Mouse (Mus musculus) myocyte (in vitro differentiated cells): ENCODE results near the gene Kcna6.

Experiments
- POLR2A ChIP-seq: IDR thresholded peaks from one replicate; pipeline ENCODE4 v1.6.1; 2011; ENCODE audit warnings: low read depth, mild to moderate bottlenecking, control low read depth, moderate library complexity; ENCODE audit not compliant: insufficient read length
- TCF12 ChIP-seq: IDR thresholded peaks from one replicate; pipeline ENCODE4 v1.6.1; 2011; ENCODE audit warnings: mild to moderate bottlenecking, control low read depth; ENCODE audit not compliant: poor library complexity, insufficient read depth, severe bottlenecking

- no peak for TF ChIP-seq POLR2A
- TF ChIP-seq TCF12, result no peak
These were observed 11.7 kb downstream of the Kcna6 start for GRCm38 (mm10) chr6:126728803-126729202.
